Mouse (Mus musculus) heart, adult 2 months (tissue): ENCODE results near the gene Tuba1b.

Experiments
- CTCF ChIP-seq: fragments of 200-600 bp; IDR thresholded peaks from 2 replicates; pipeline ENCODE4 v1.8.1; 2022; ENCODE audit warnings: antibody characterized with exemption, mild to moderate bottlenecking, moderate library complexity
- EP300 ChIP-seq: fragments of 200-500 bp; IDR thresholded peaks from 2 replicates; pipeline ENCODE4 v1.6.1; 2011; ENCODE audit warnings: low read depth, low read length, control low read depth; ENCODE audit not compliant: insufficient read depth
- POLR2A ChIP-seq: fragments of 200-500 bp; IDR thresholded peaks from 2 replicates; pipeline ENCODE4 v1.6.1; 2011; ENCODE audit warnings: mild to moderate bottlenecking, low read depth, low read length, control low read depth; ENCODE audit not compliant: insufficient read depth

DNA sequence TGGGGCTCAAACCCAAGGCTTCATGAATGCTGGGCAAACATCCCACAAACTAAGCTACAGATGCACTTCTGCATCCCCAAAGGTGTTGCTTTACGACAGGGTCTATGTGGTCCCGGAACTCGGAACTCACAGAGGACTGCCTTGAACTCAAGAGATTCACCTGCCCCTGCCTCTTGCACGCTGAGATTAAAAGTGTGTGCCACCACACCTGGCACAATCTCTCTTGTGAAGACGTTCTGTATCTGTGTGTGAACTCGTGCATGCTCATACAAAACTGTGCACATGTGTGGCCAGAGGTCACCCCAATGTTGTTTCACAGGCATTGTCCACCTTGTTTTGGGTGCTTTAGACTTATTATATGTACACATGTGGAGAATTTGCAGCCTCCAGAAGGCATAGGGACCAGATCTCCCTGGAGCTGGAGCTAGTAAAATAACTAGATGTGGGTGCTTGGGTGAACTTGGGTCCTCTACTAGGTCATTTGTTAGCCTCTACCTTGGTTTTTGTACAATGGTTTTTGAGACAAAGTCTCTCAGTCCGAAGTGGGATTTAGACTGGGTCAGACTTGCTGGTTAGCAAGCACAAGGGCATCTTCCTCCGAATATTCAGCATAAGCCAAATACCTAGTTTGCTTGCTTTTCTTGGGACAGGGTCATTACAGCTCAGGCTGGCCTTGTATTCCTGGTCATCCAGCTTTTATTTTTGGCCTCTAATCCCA lies 4.2 kb downstream of the Tuba1b start:
- TF ChIP-seq CTCF = no peak
- no peak for TF ChIP-seq EP300
- no peak for TF ChIP-seq POLR2A
